Mouse (Mus musculus) gastrocnemius, postnatal 14 days (tissue): Measurements from ENCODE around the gene Olfr1222. TPM values are rescaled to one million over a fixed set of nuclear protein-coding genes. Genes with fewer than 3 reads are reported as not detected.
"Not testable (repeated sequence)": the region's sequence is repeated elsewhere in the genome, so short reads cannot be mapped to it uniquely, and the experiment has no call there.

Source experiments
- DNase-seq: peaks from one replicate; pipeline ENCODE4 v3.0.0; 2021; ENCODE audit warnings: mixed read lengths
- intact Hi-C: fragments of 180-260 bp; cut with DNase I; formaldehyde crosslinking; loops from one replicate; pipeline ENCODE4 v1.15.1; 2025; ENCODE audit warnings: low total_unique reads
- long read RNA-seq, 2 experiments: library from polyadenylated mRNA; stranded (forward); transcript quantifications; one replicate each; pipeline ENCODE4 v2.0.0; 2021
- total RNA-seq, 2 experiments: library from RNA; stranded (reverse); gene quantifications; 2 replicates each; pipeline ENCODE4 v1.2.3; 2021

The Olfr1222 gene
- not detected for total RNA-seq
- long read RNA-seq, experiment 1: 0 reads
- long read RNA-seq, experiment 2: 0 reads

GRCm38 (mm10) chr2:89132954-89133353 lies at the start of gene Olfr1222:
TSS of gene Olfr1222 (minus strand) at chr2:89133054.
- intact Hi-C loops: no loop called here
- no peak for DNase-seq

- intact Hi-C loops: no loop called here
- no peak for DNase-seq
Measured at GRCm38 (mm10) chr2:89174569-89174968, 41.7 kb upstream of the Olfr1222 start, which contains the start of gene Olfr1225. TSS of gene Olfr1225 (minus strand) at chr2:89174669.

- intact Hi-C loops, DNase-seq: not testable (repeated sequence)
Measured at GRCm38 (mm10) chr2:89164711-89165110, 31.9 kb upstream of the Olfr1222 start.

- intact Hi-C loops, DNase-seq: not testable (repeated sequence)
Measured at GRCm38 (mm10) chr2:89163991-89164390, 31.1 kb upstream of the Olfr1222 start, which contains the start of gene Olfr1224-ps1. TSS of gene Olfr1224-ps1 (minus strand) at chr2:89164091.

- DNase-seq: no peak
- intact Hi-C loops: no loop called here
Measured at GRCm38 (mm10) chr2:89151460-89151859, 18.6 kb upstream of the Olfr1222 start, which contains the start of gene Olfr1223. TSS of gene Olfr1223 (minus strand) at chr2:89151560.

- DNase-seq: no peak
- intact Hi-C loops: no loop called here
Measured at GRCm38 (mm10) chr2:89117183-89117582, 15.7 kb downstream of the Olfr1222 start, which contains the start of gene Olfr1221. TSS of gene Olfr1221 (minus strand) at chr2:89117283.

- DNase-seq: no peak
- intact Hi-C loops: no loop called here
Measured at GRCm38 (mm10) chr2:89106735-89107134, 26.1 kb downstream of the Olfr1222 start, which contains the start of gene Olfr1220. TSS of gene Olfr1220 (minus strand) at chr2:89106835.

- intact Hi-C loops: no loop called here
- DNase-seq: no peak
Measured at GRCm38 (mm10) chr2:89105651-89106050, 27.2 kb downstream of the Olfr1222 start.

- no peak for DNase-seq
- intact Hi-C loops: no loop called here
Measured at GRCm38 (mm10) chr2:89093848-89094247, 39.0 kb downstream of the Olfr1222 start.

GRCm38 (mm10) chr2:89083413-89083812 lies 49.4 kb downstream of the Olfr1222 start, which contains the start of gene Olfr1219:
TSS of gene Olfr1219 (minus strand) at chr2:89083513.
- intact Hi-C loops: no loop called here
- no peak for DNase-seq

- no peak for DNase-seq
- intact Hi-C loops: no loop called here
Measured at GRCm38 (mm10) chr2:89081487-89081886, 51.4 kb downstream of the Olfr1222 start.

Other genes starting within 250 kb of the Olfr1222 start
- gene Olfr1208, start 230.7 kb downstream of the Olfr1222 start, total RNA-seq: not detected
- gene Olfr1209, start 217.9 kb downstream of the Olfr1222 start, total RNA-seq: not detected
- not detected for gene Olfr1211, start 194.9 kb downstream of the Olfr1222 start, total RNA-seq
- gene Olfr1212, start 179.1 kb downstream of the Olfr1222 start, total RNA-seq: not detected
- not detected for gene Gm13762, start 152.8 kb downstream of the Olfr1222 start, total RNA-seq
- gene Olfr1214, start 140.4 kb downstream of the Olfr1222 start, total RNA-seq: not detected
- gene Olfr1215, start 126.1 kb downstream of the Olfr1222 start, total RNA-seq: not detected
- gene Olfr1216, start 114.7 kb downstream of the Olfr1222 start, total RNA-seq: not detected
- not detected for gene Olfr1217, start 101.0 kb downstream of the Olfr1222 start, total RNA-seq
- not detected for gene Olfr1218, start 71.9 kb downstream of the Olfr1222 start, total RNA-seq
- not detected for gene Olfr1219, start 49.5 kb downstream of the Olfr1222 start, total RNA-seq
- gene Olfr1220, start 26.2 kb downstream of the Olfr1222 start, total RNA-seq: not detected
- not detected for gene Olfr1221, start 15.8 kb downstream of the Olfr1222 start, total RNA-seq
- not detected for gene Olfr1223, start 18.5 kb upstream of the Olfr1222 start, total RNA-seq
- not detected for gene Olfr1224-ps1, start 31.0 kb upstream of the Olfr1222 start, total RNA-seq
- not detected for gene Olfr1225, start 41.6 kb upstream of the Olfr1222 start, total RNA-seq
- gene Olfr1226, start 67.0 kb upstream of the Olfr1222 start, total RNA-seq: not detected
- not detected for gene Olfr1228, start 121.0 kb upstream of the Olfr1222 start, total RNA-seq
- gene Olfr1229, start 155.0 kb upstream of the Olfr1222 start, total RNA-seq: not detected
- not detected for gene Olfr1230, start 164.2 kb upstream of the Olfr1222 start, total RNA-seq
- not detected for gene Olfr1231, start 174.0 kb upstream of the Olfr1222 start, total RNA-seq
- not detected for gene Olfr1232, start 196.6 kb upstream of the Olfr1222 start, total RNA-seq
- not detected for gene Olfr1233, start 209.3 kb upstream of the Olfr1222 start, total RNA-seq
- not detected for gene Olfr1234, start 231.8 kb upstream of the Olfr1222 start, total RNA-seq